Mouse (Mus musculus): ENCODE data around the gene E2f1. TPM values are rescaled to one million over a fixed set of nuclear protein-coding genes. Genes with fewer than 3 reads are reported as not detected.

Gene E2f1
- polyA plus RNA-seq, 1 experiment from 2014 or later = 15.3 TPM

DNA sequence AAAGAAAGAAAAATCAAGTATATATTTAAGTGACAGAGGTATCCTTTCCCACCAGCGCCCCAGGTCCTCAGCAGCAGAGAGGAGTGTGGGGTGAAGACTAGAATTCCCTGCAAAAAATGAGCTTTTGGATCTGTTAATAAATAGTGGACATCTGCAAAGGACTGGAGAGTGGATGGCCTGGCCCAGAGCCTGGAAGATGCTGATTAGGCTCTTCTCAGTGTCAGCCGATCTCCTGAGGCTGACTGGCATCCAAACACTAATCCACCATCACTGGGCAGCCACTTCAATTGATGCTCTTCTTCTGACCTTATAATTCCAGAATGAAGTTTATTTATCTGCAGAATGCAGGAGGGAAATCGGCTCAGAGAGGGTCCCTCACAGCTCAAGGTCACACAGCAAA is 3.3 kb upstream of the E2f1 start:
- H3K4me1 ChIP-seq (ENCODE audit: control insufficient read depth, insufficient read depth, low read length) = peaks cover 30% of the 10 kb centered on the region
- WGBS = 84% methylated on average over 3 of the region's 3 CpGs
- DNase-seq (ENCODE audit: low spot score, missing footprints) = no peak
- H3K9me3 ChIP-seq (ENCODE audit: control insufficient read depth, low read length) = no peaks in the 10 kb centered on the region
- no peak overlapping the region for H3K9ac ChIP-seq (ENCODE audit: low read length)
- no peak overlapping the region for H3K27ac ChIP-seq (ENCODE audit: low read depth, low read length)
- H3K27me3 ChIP-seq (ENCODE audit: control insufficient read depth, insufficient read depth, low read length) = no peaks in the 10 kb centered on the region
- H3K4me2 ChIP-seq = no peak overlapping the region
- no peak for ATAC-seq (ENCODE audit: low FRiP score)
- H3K4me3 ChIP-seq (ENCODE audit: low read depth, low read length) = no peak overlapping the region
- H3K36me3 ChIP-seq (ENCODE audit: control insufficient read depth, insufficient read depth, low read length) = no peaks in the 10 kb centered on the region

DNA sequence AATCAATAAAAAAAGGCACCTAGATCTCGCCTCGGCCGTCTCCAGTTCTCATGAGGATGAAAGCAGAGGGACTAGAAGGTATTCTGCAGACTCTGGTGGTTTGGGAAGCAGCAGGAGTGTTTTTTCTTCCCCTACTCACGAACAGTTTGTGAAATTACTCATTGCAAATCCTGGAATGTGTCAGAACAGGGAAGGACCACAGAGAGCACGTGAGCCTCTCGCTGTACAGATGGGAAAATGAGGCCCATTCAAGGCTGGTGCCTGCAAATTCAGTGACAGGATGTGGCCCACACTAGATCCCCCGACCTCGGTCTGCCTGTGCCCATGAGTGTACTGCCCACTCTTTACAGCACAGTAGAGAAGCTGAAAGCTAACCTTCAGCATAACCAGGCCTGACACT is 2.3 kb upstream of the E2f1 start:
- WGBS = 81% methylated on average over 8 of the region's 8 CpGs
- no peak for ATAC-seq (ENCODE audit: low FRiP score)
- Histone ChIP-seq H3K9me3 (ENCODE audit: control insufficient read depth, low read length) (no peaks in the 10 kb centered on the region), H3K27me3 (ENCODE audit: control insufficient read depth, insufficient read depth, low read length) (no peaks in the 10 kb centered on the region), H3K27ac (ENCODE audit: low read depth, low read length) (no peak overlapping the region), H3K4me3 (ENCODE audit: low read depth, low read length) (no peak overlapping the region), H3K4me1 (ENCODE audit: control insufficient read depth, insufficient read depth, low read length) (peaks cover 28% of the 10 kb centered on the region), H3K36me3 (ENCODE audit: control insufficient read depth, insufficient read depth, low read length) (no peaks in the 10 kb centered on the region), H3K9ac (ENCODE audit: low read length) (no peak overlapping the region), H3K4me2 (no peak overlapping the region)
- no peak for DNase-seq (ENCODE audit: low spot score, missing footprints)

DNA sequence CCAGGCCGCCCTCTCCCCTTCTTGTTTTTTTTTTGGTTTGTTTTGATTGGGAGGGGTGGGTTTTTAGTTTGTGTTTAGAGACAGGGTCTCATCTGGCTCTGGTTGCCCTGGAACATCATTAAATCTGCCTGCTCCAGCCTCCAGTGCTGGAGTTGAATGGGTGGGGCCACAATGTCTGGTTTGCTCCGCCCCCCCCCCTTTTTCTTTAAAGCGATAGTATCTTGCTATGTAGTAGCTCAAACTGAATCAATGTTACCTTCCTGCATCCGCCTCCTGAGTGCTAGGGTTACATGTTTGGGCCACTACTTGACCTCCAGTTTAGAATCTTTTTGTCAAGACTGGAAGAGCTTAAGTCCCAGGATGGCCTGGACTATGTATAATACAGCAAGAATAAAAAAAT is 1.6 kb upstream of the E2f1 start:
- DNase-seq (ENCODE audit: low spot score, missing footprints) (no peak), ATAC-seq (ENCODE audit: low FRiP score) (no peak)
- H3K9me3 ChIP-seq (ENCODE audit: control insufficient read depth, low read length) = no peaks in the 10 kb centered on the region
- 81% methylated on average over 4 of the region's 4 CpGs for WGBS
- peaks cover 27% of the 10 kb centered on the region for H3K4me1 ChIP-seq (ENCODE audit: control insufficient read depth, insufficient read depth, low read length)
- no peaks in the 10 kb centered on the region for H3K36me3 ChIP-seq (ENCODE audit: control insufficient read depth, insufficient read depth, low read length)
- no peak overlapping the region for H3K4me2 ChIP-seq
- H3K9ac ChIP-seq (ENCODE audit: low read length) = no peak overlapping the region
- no peaks in the 10 kb centered on the region for H3K27me3 ChIP-seq (ENCODE audit: control insufficient read depth, insufficient read depth, low read length)
- no peak overlapping the region for H3K27ac ChIP-seq (ENCODE audit: low read depth, low read length)
- H3K4me3 ChIP-seq (ENCODE audit: low read depth, low read length) = no peak overlapping the region

DNA sequence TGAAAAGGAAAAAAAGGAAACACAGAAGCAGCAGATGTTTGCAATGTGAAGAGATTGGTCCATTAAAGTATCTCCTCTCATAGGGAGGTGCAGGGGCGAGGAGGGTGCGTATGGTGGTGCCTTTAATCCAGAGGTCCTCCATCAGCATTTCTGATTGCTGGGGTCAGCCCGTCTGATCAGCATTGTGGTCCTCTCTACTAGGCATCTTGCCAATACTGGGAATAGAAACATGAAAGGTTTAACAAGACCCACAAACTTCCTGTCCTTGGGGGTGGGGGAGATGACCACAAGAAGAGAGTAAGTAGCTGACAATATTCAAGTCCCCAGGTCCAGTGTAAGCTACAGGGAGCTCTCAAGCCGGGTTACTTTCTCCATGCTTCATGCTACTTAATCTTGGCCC is 974 bp upstream of the E2f1 start:
- no peaks in the 10 kb centered on the region for H3K27me3 ChIP-seq (ENCODE audit: control insufficient read depth, insufficient read depth, low read length)
- no peak overlapping the region; the same call in 1 of the 2 replicates for H3K9ac ChIP-seq (ENCODE audit: low read length)
- H3K27ac ChIP-seq (ENCODE audit: low read depth, low read length) = no peak overlapping the region
- ATAC-seq (ENCODE audit: low FRiP score) (no peak), DNase-seq (ENCODE audit: low spot score, missing footprints) (peak; percentile 78)
- no peak overlapping the region for H3K4me3 ChIP-seq (ENCODE audit: low read depth, low read length)
- H3K4me1 ChIP-seq (ENCODE audit: control insufficient read depth, insufficient read depth, low read length) = peaks cover 32% of the 10 kb centered on the region
- no peaks in the 10 kb centered on the region for H3K36me3 ChIP-seq (ENCODE audit: control insufficient read depth, insufficient read depth, low read length)
- WGBS = 78% methylated on average over 4 of the region's 4 CpGs
- H3K9me3 ChIP-seq (ENCODE audit: control insufficient read depth, low read length) = no peaks in the 10 kb centered on the region
- peak overlapping the region; percentile 59; the same call in 1 of the 2 replicates for H3K4me2 ChIP-seq

DNA sequence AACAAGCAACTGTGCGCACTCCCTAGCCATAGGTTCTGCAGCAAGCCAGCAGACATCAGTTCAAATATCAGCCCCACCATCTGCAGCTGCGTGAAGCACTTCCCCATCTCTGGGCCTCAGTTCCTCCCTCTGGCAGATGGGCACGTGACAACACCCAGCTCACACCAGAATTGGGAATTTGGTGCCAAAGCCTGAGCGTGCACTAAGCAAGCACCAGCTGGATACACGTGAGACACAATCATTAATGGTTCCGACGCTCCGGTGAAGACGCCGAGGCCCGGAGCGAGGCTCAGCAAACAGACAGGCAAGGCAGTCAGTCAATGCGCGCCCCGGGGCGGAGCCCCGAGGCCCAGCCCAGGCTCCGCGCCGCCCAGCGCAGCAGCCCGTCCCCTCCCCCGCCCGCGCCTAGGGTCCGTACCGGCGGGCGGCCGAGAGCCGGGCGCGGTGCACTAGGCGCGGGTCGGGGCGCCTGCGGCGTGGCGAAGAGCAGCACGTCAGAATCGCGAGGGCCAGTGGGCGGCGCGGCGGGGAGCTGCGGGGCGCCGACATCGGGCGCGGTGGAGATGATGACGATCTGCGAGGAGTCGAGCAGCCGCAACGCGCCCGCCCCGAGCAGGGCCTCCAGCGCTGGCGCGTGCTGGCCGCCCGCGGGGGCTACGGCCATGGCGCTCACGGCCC is 482 bp downstream of the E2f1 start:
- peak overlapping the region; percentile 89 for H3K9ac ChIP-seq (ENCODE audit: low read length)
- peak overlapping the region; percentile 87 for H3K27ac ChIP-seq (ENCODE audit: low read depth, low read length)
- under 1% methylated on average over 62 of the region's 70 CpGs for WGBS
- no peaks in the 10 kb centered on the region for H3K36me3 ChIP-seq (ENCODE audit: control insufficient read depth, insufficient read depth, low read length)
- DNase-seq (ENCODE audit: low spot score, missing footprints) = no peak
- peak overlapping the region; percentile 86 for H3K4me3 ChIP-seq (ENCODE audit: low read depth, low read length)
- peak; percentile 66 for ATAC-seq (ENCODE audit: low FRiP score)
- H3K4me2 ChIP-seq = peak overlapping the region; percentile 75
- H3K9me3 ChIP-seq (ENCODE audit: control insufficient read depth, low read length) = no peaks in the 10 kb centered on the region
- peaks cover 35% of the 10 kb centered on the region for H3K4me1 ChIP-seq (ENCODE audit: control insufficient read depth, insufficient read depth, low read length)
- no peaks in the 10 kb centered on the region for H3K27me3 ChIP-seq (ENCODE audit: control insufficient read depth, insufficient read depth, low read length)

DNA sequence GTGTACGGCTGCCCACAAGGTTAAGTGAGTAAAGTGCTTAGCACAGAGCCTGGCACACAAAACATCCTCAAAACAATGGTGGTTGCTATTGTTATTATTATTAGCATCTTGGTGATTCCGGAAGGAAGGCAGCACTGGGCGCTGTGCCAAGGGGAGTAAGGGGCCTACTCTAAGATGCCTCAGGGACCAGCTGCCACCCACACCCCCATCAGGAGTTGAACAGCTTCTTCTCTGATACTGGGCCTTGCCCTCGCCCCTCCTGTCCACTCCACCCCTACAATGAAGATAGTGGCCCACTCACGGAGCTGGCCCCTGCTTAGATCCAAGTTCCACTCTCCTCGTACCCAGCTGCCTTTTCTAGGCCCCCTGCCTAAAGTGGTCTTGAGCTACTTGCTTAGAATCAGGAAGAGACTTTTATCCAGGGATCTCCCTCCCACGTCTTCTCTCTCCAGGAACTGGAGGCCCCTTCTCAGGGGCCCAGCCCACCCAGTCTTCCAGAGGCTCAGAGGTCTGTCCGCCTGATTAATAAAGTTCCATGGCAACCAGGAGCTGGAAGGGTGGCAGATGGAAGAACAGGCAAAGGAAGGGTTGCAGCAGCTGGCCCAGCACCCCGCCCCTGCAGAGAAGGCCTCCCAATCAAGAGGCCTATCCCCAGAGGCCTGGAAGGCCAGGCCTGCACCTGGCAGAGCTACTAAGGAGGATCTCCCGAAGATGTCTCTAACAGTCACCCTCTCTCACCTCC is 1.2 kb downstream of the E2f1 start:
- Histone ChIP-seq H3K9ac (ENCODE audit: low read length) (peak overlapping the region; percentile 89), H3K27me3 (ENCODE audit: control insufficient read depth, insufficient read depth, low read length) (no peaks in the 10 kb centered on the region), H3K4me2 (peak overlapping the region; percentile 75), H3K36me3 (ENCODE audit: control insufficient read depth, insufficient read depth, low read length) (no peaks in the 10 kb centered on the region; the same call in 1 of the 2 replicates), H3K27ac (ENCODE audit: low read depth, low read length) (peak overlapping the region; percentile 87), H3K4me3 (ENCODE audit: low read depth, low read length) (peak overlapping the region; percentile 86), H3K4me1 (ENCODE audit: control insufficient read depth, insufficient read depth, low read length) (peaks cover 35% of the 10 kb centered on the region), H3K9me3 (ENCODE audit: control insufficient read depth, low read length) (no peaks in the 10 kb centered on the region)
- DNase-seq (ENCODE audit: low spot score, missing footprints) (peak; percentile 96), ATAC-seq (ENCODE audit: low FRiP score) (peak; percentile 48)
- WGBS = 10% methylated on average over 10 of the region's 10 CpGs

DNA sequence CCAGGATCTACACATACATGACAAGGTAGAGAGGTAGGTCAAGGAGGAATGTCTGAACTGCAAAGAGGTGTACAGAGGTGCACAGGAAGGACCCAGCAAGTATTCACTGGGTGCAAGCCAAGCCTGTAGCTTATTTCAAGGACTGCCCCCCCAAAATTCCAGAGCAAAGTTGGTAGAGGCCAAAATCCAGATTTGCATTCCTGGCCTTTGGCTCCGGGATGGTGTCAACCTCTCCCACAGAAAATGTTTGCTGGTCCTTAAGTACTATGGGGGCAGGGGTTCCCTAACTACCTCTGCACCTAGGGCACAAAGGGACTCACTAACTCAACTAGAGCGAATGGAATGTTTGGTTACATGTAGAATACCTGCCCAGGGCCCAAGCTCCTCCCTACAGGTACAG is 1.9 kb downstream of the E2f1 start:
- Histone ChIP-seq H3K9ac (ENCODE audit: low read length) (peak overlapping the region; percentile 89), H3K4me1 (ENCODE audit: control insufficient read depth, insufficient read depth, low read length) (peaks cover 35% of the 10 kb centered on the region)
- no peak for DNase-seq (ENCODE audit: low spot score, missing footprints)

DNA sequence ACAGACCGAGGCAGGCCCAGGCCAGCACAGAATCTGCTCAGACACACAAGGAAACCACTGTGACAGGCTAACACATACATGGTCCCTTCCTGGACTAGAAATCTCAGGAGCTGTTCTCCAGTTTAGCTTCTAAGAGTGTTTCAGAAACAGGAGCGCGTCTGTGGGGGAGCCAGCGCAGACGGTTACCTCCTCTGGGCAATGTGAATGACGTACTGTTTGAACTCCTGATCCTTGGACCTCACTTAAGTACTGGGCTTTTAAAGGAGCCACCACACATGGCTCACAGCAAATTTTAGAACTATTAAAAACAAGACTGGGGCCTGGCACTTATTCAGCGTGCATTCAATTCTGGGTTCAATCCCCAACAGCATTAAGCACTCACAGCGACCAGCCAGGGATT is 3.1 kb downstream of the E2f1 start:
- Histone ChIP-seq H3K4me3 (ENCODE audit: low read depth, low read length) (no peak overlapping the region), H3K9me3 (ENCODE audit: control insufficient read depth, low read length) (no peaks in the 10 kb centered on the region), H3K9ac (ENCODE audit: low read length) (0 out of 2 replicates have a peak overlapping the region, but pooled peaks have one; percentile 38), H3K27me3 (ENCODE audit: control insufficient read depth, insufficient read depth, low read length) (no peaks in the 10 kb centered on the region), H3K4me1 (ENCODE audit: control insufficient read depth, insufficient read depth, low read length) (peaks cover 35% of the 10 kb centered on the region), H3K4me2 (peak overlapping the region; percentile 15; the same call in 1 of the 2 replicates), H3K27ac (ENCODE audit: low read depth, low read length) (no peak overlapping the region), H3K36me3 (ENCODE audit: control insufficient read depth, insufficient read depth, low read length) (peaks cover 7% of the 10 kb centered on the region; the same call in 1 of the 2 replicates)
- 66% methylated on average over 8 of the region's 8 CpGs for WGBS
- no peak for ATAC-seq (ENCODE audit: low FRiP score)
- no peak for DNase-seq (ENCODE audit: low spot score, missing footprints)

More for the DNA sequence above, 1.9 kb downstream of the E2f1 start:
- H3K27me3 ChIP-seq (ENCODE audit: control insufficient read depth, insufficient read depth, low read length) = no peaks in the 10 kb centered on the region
- H3K4me2 ChIP-seq = peak overlapping the region; percentile 75
- WGBS = 82% methylated on average over 2 of the region's 2 CpGs
- H3K36me3 ChIP-seq (ENCODE audit: control insufficient read depth, insufficient read depth, low read length) = peaks cover 5% of the 10 kb centered on the region; the same call in 1 of the 2 replicates
- H3K4me3 ChIP-seq (ENCODE audit: low read depth, low read length) = peak overlapping the region; percentile 86
- no peaks in the 10 kb centered on the region for H3K9me3 ChIP-seq (ENCODE audit: control insufficient read depth, low read length)
- ATAC-seq (ENCODE audit: low FRiP score) = no peak
- peak overlapping the region; percentile 87 for H3K27ac ChIP-seq (ENCODE audit: low read depth, low read length)

DNA sequence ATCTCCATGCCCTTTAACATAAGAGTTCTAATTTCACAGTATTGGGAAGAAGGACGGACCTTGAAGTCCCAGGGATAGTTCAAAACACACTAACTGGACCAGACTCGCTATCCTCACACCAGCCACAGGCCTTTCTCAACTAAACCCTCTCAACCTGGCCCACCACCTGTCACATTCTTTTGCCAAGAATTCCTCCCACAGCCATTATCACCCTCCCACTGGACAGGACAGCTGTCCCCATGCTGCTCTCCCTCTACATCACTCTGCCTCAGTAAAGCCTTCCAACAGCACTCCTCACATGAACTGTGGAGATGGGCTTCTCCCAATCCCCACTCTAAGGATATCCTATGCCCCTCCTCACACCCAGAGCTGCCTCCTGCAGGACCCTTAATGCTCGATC is 4.1 kb downstream of the E2f1 start:
- ATAC-seq (ENCODE audit: low FRiP score) = no peak

More for the DNA sequence above, 4.1 kb downstream of the E2f1 start:
- no peak overlapping the region for H3K27ac ChIP-seq (ENCODE audit: low read depth, low read length)
- peaks cover 13% of the 10 kb centered on the region for H3K36me3 ChIP-seq (ENCODE audit: control insufficient read depth, insufficient read depth, low read length)
- WGBS = 73% methylated on average over 3 of the region's 3 CpGs
- peaks cover 31% of the 10 kb centered on the region for H3K4me1 ChIP-seq (ENCODE audit: control insufficient read depth, insufficient read depth, low read length)
- no peaks in the 10 kb centered on the region for H3K9me3 ChIP-seq (ENCODE audit: control insufficient read depth, low read length)
- H3K4me2 ChIP-seq = no peak overlapping the region
- no peak overlapping the region for H3K4me3 ChIP-seq (ENCODE audit: low read depth, low read length)
- no peaks in the 10 kb centered on the region for H3K27me3 ChIP-seq (ENCODE audit: control insufficient read depth, insufficient read depth, low read length)
- DNase-seq (ENCODE audit: low spot score, missing footprints) = no peak
- H3K9ac ChIP-seq (ENCODE audit: low read length) = no peak overlapping the region

Data from midbrain, embryonic 11.5 days (tissue).